Mouse (Mus musculus): ENCODE measurements around the gene Rlbp1. TPM values are rescaled to one million over a fixed set of nuclear protein-coding genes. Genes with fewer than 3 reads are reported as not detected.

Rlbp1 gene
- 1.5 and 2.1 TPM in 2 replicates for polyA plus RNA-seq (2015; fragmentation: Nextera tagmentation; extraction: Ambion mirVana)

DNA sequence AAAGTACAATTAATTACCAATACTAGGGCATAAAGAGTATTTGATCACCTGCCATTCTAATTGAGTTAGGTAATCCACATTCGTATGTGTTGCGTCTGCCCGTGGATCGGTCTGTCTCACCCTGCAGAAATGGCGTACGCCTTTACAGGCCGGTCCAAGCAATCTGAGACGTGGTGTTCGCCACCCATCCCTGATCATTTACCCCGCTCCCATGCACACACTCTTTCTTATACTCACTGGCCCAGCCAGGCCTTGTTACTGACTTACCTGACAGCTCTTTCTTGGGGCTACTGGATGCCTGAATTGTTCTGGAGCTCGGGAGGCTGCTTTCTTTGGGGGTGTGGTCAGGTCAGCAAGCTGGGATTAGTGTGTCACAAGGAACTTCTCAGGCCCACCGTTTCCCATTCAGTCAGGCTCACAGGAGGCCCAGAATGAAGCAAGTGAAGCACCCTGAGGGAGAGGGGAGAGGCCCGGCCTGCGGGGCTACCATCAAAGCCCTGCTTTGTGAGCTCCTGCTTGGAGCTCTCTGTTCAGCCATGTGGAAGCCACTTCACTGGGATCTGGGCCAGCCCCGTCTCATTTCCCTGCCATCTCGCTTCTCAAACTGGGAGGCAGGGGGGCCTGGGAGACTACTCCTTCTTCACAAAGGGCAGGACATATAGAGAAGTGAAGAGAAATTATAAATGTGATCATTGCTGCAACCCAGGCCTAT is at the start of gene Rlbp1:
TSS of gene Rlbp1 (minus strand) at position 627 of the 712 bp plus-strand sequence.
- H3K36me3 ChIP-seq = no peaks in the 10 kb centered on the region
- 69% methylated on average over 16 of the region's 16 CpGs for WGBS
- H3K4me3 ChIP-seq = no peak within 1 kb of the TSS
- H3K4me2 ChIP-seq (replicated peaks) = no peak within 1 kb of the TSS
- no peak for ATAC-seq (ENCODE audit: low FRiP score, low read depth)
- peak within 1 kb of the TSS; percentile 44; the same call in 1 of the 2 replicates for H3K27ac ChIP-seq
- H3K4me1 ChIP-seq = peaks cover 10% of the 10 kb centered on the region
- no peaks in the 10 kb centered on the region for H3K27me3 ChIP-seq
- H3K9me3 ChIP-seq = no peaks in the 10 kb centered on the region
- H3K9ac ChIP-seq = peak within 1 kb of the TSS; percentile 15; the same call in 1 of the 2 replicates

- no peak overlapping the region for H3K4me2 ChIP-seq (replicated peaks)
- H3K27me3 ChIP-seq = no peaks in the 10 kb centered on the region
- no peak overlapping the region for H3K9ac ChIP-seq
- H3K4me3 ChIP-seq = no peak overlapping the region
- H3K4me1 ChIP-seq = no peaks in the 10 kb centered on the region
- ATAC-seq (ENCODE audit: low FRiP score, low read depth) = no peak
- H3K36me3 ChIP-seq = peaks cover 4% of the 10 kb centered on the region
- no peaks in the 10 kb centered on the region for H3K9me3 ChIP-seq
- H3K27ac ChIP-seq = no peak overlapping the region
- 69% methylated on average over 5 of the region's 5 CpGs for WGBS
Measured at GRCm38 (mm10) chr7:79428243-79428642, 41.4 kb upstream of the Rlbp1 start.

GRCm38 (mm10) chr7:79425804-79426203 is 39.0 kb upstream of the Rlbp1 start:
- Histone ChIP-seq H3K9ac (peak overlapping the region; percentile 1; the same call in 1 of the 2 replicates), H3K4me2 (replicated peaks) (no peak overlapping the region), H3K4me1 (no peaks in the 10 kb centered on the region), H3K36me3 (peaks cover 3% of the 10 kb centered on the region), H3K4me3 (no peak overlapping the region), H3K9me3 (no peaks in the 10 kb centered on the region), H3K27me3 (no peaks in the 10 kb centered on the region), H3K27ac (no peak overlapping the region)
- WGBS = 62% methylated on average over 10 of the region's 10 CpGs
- no peak for ATAC-seq (ENCODE audit: low FRiP score, low read depth)

GRCm38 (mm10) chr7:79422876-79423275 is 36.0 kb upstream of the Rlbp1 start:
- Histone ChIP-seq H3K27me3 (no peaks in the 10 kb centered on the region), H3K27ac (no peak overlapping the region), H3K4me2 (replicated peaks) (no peak overlapping the region), H3K9ac (no peak overlapping the region), H3K4me3 (no peak overlapping the region), H3K4me1 (no peaks in the 10 kb centered on the region), H3K36me3 (peaks cover 3% of the 10 kb centered on the region), H3K9me3 (no peaks in the 10 kb centered on the region)
- ATAC-seq (ENCODE audit: low FRiP score, low read depth) = no peak
- 92% methylated on average over 10 of the region's 10 CpGs for WGBS

- ATAC-seq (ENCODE audit: low FRiP score, low read depth) = no peak
- H3K9me3 ChIP-seq = no peaks in the 10 kb centered on the region
- H3K4me1 ChIP-seq = peaks cover 7% of the 10 kb centered on the region
- H3K4me2 ChIP-seq (replicated peaks) = no peak overlapping the region
- peaks cover 3% of the 10 kb centered on the region for H3K36me3 ChIP-seq
- no peak overlapping the region for H3K27ac ChIP-seq
- no peak overlapping the region for H3K9ac ChIP-seq
- H3K4me3 ChIP-seq = no peak overlapping the region
- WGBS = 90% methylated on average over 7 of the region's 7 CpGs
- H3K27me3 ChIP-seq = no peaks in the 10 kb centered on the region
Measured at GRCm38 (mm10) chr7:79419950-79420349, 33.1 kb upstream of the Rlbp1 start.

DNA sequence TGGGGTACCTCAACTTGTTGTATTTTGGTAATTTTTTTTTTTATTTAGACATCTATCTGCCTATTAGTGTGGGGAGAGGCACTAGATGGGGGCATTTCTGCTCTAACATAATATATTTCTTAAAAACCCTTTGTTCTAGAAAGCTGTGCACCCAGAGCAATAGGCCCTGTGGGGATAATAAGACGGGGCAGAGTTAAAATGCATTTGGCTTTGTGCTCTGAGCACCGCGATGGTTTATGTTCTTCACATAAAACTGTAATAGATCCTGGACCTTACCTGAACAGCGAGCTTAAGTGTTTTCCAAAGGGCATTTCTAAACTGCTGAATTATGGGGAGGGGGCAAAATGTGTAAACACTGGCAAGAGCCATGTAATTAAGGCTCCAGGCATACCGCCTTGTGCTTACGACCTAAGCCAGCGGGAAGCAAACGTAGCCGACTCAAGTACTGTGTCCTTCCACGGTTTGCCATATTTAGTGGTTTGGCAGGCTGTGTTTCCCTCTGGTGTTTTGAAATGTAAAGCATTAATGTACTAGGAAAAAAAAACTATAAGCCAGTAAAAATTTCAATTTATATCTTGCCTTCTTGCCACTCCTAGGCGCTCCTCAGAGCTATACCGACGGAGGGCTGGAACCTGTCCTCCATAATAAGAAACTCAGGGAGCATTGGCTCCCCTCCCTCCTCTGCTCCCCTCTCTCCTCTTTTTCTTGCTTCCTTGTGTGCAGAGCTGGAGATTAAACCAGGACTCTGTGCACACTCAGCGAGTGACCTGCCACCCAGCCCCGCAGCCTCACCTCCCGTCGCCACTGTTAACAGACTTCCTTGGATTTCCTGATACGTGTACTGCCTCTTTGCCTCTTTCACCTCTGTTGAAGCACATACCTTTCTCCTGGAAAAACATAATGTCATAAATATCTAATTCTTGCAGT is 27.9 kb upstream of the Rlbp1 start:
- no peaks in the 10 kb centered on the region for H3K27me3 ChIP-seq
- ATAC-seq (ENCODE audit: low FRiP score, low read depth) = peak; percentile 72
- no peaks in the 10 kb centered on the region for H3K9me3 ChIP-seq
- peak overlapping the region; percentile 11; the same call in 1 of the 2 replicates for H3K4me3 ChIP-seq
- peak overlapping the region; percentile 50 for H3K4me2 ChIP-seq (replicated peaks)
- no peak overlapping the region; the same call in 1 of the 2 replicates for H3K9ac ChIP-seq
- H3K36me3 ChIP-seq = no peaks in the 10 kb centered on the region
- peak overlapping the region; percentile 44; the same call in 1 of the 2 replicates for H3K27ac ChIP-seq
- 30% methylated on average over 18 of the region's 18 CpGs for WGBS
- peaks cover 17% of the 10 kb centered on the region for H3K4me1 ChIP-seq

- WGBS = 87% methylated on average over 3 of the region's 3 CpGs
- no peak for ATAC-seq (ENCODE audit: low FRiP score, low read depth)
- H3K4me1 ChIP-seq = peaks cover 5% of the 10 kb centered on the region; the same call in 1 of the 2 replicates
- no peak overlapping the region for H3K4me2 ChIP-seq (replicated peaks)
- H3K9me3 ChIP-seq = no peaks in the 10 kb centered on the region
- no peaks in the 10 kb centered on the region; the same call in 1 of the 2 replicates for H3K36me3 ChIP-seq
- H3K4me3 ChIP-seq = no peak overlapping the region
- H3K9ac ChIP-seq = no peak overlapping the region
- H3K27me3 ChIP-seq = no peaks in the 10 kb centered on the region
- H3K27ac ChIP-seq = no peak overlapping the region
Measured at GRCm38 (mm10) chr7:79400296-79400695, 13.4 kb upstream of the Rlbp1 start.

GRCm38 (mm10) chr7:79398971-79399370 is 12.1 kb upstream of the Rlbp1 start:
- Histone ChIP-seq H3K9ac (no peak overlapping the region), H3K27ac (no peak overlapping the region), H3K9me3 (no peaks in the 10 kb centered on the region), H3K4me1 (peaks cover 5% of the 10 kb centered on the region; the same call in 1 of the 2 replicates), H3K36me3 (no peaks in the 10 kb centered on the region; the same call in 1 of the 2 replicates), H3K4me2 (replicated peaks) (no peak overlapping the region), H3K4me3 (no peak overlapping the region), H3K27me3 (no peaks in the 10 kb centered on the region)
- 81% methylated on average over 12 of the region's 12 CpGs for WGBS
- no peak for ATAC-seq (ENCODE audit: low FRiP score, low read depth)

- peaks cover 5% of the 10 kb centered on the region; the same call in 1 of the 2 replicates for H3K4me1 ChIP-seq
- no peak overlapping the region for H3K4me2 ChIP-seq (replicated peaks)
- no peak for ATAC-seq (ENCODE audit: low FRiP score, low read depth)
- H3K36me3 ChIP-seq = no peaks in the 10 kb centered on the region; the same call in 1 of the 2 replicates
- WGBS = 78% methylated on average over 8 of the region's 8 CpGs
- H3K4me3 ChIP-seq = no peak overlapping the region
- no peaks in the 10 kb centered on the region for H3K27me3 ChIP-seq
- no peak overlapping the region for H3K27ac ChIP-seq
- H3K9ac ChIP-seq = no peak overlapping the region
- no peaks in the 10 kb centered on the region for H3K9me3 ChIP-seq
Measured at GRCm38 (mm10) chr7:79398426-79398825, 11.6 kb upstream of the Rlbp1 start.

DNA sequence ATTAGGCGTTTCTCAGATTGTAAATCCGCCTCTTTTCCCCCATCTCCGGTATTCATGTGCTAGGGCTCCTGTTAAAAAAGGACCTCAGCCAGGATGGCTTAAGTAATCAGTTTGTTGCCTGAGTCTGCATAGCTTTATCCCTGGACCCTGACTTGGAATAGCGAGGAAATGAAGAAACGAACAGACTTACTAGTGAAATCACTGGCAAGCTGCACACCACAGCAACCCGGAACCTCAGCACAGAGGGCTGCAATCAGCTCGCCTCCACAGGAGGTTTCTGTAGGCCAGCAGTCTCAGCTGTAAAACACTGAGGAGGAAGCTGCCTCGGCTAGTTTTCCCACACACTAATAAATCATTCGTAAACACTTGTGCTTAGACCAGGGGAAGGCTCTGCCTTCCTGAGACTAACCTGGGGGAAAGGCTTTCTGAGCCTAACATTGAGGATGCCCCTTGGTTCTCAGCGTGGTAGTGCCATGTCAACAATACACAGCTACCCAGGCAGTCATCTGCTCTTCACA is 10.7 kb upstream of the Rlbp1 start:
- peaks cover 12% of the 10 kb centered on the region for H3K4me1 ChIP-seq
- WGBS = 37% methylated on average over 10 of the region's 10 CpGs
- H3K27ac ChIP-seq = 0 out of 2 replicates have a peak overlapping the region, but pooled peaks have one; percentile 28
- no peak overlapping the region for H3K4me2 ChIP-seq (replicated peaks)
- no peaks in the 10 kb centered on the region for H3K9me3 ChIP-seq
- ATAC-seq (ENCODE audit: low FRiP score, low read depth) = no peak
- H3K36me3 ChIP-seq = no peaks in the 10 kb centered on the region
- H3K4me3 ChIP-seq = no peak overlapping the region
- peak overlapping the region; percentile 45; the same call in 1 of the 2 replicates for H3K9ac ChIP-seq
- no peaks in the 10 kb centered on the region for H3K27me3 ChIP-seq

DNA sequence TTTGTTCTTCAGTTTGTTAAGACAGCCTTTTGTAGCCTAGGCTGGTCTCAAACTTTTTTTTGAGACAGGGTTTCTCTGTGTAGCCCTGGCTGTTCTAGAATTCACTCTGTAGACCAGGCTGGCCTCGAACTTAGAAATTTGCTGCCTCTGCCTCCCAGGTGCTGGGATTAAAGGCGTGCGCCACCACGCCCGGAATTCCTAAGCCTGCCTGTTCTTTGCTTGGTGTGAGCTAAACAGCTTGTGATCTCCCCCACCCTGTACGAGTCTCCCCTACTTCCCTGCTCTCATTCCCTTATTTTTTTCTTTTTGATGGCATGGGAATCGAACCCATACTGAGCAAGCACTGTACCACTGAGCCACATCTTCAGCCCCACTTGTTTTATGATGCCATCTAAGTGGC is 8.3 kb upstream of the Rlbp1 start:
- Histone ChIP-seq H3K4me3 (no peak overlapping the region), H3K4me1 (peaks cover 12% of the 10 kb centered on the region), H3K4me2 (replicated peaks) (no peak overlapping the region), H3K36me3 (no peaks in the 10 kb centered on the region), H3K27ac (no peak overlapping the region), H3K9ac (no peak overlapping the region), H3K9me3 (no peaks in the 10 kb centered on the region), H3K27me3 (no peaks in the 10 kb centered on the region)
- 81% methylated on average over 7 of the region's 7 CpGs for WGBS
- ATAC-seq (ENCODE audit: low FRiP score, low read depth) = no peak

- 73% methylated on average over 7 of the region's 7 CpGs for WGBS
- ATAC-seq (ENCODE audit: low FRiP score, low read depth) = no peak
Measured at GRCm38 (mm10) chr7:79394666-79395065, 7.8 kb upstream of the Rlbp1 start.

More at GRCm38 (mm10) chr7:79394666-79395065, 7.8 kb upstream of the Rlbp1 start:
- Histone ChIP-seq H3K27me3 (no peaks in the 10 kb centered on the region), H3K4me3 (no peak overlapping the region), H3K4me2 (replicated peaks) (no peak overlapping the region), H3K4me1 (peaks cover 12% of the 10 kb centered on the region), H3K27ac (no peak overlapping the region), H3K9me3 (no peaks in the 10 kb centered on the region), H3K9ac (no peak overlapping the region), H3K36me3 (no peaks in the 10 kb centered on the region)
